Mouse (Mus musculus): ENCODE data around the gene Fam189a2. TPM values are rescaled to one million over a fixed set of nuclear protein-coding genes. Genes with fewer than 3 reads are reported as not detected.

Gene Fam189a2
- total RNA-seq, 4 experiments from 2014 or later, result 9.2 to 12.1 (median 9.6) TPM

- DNase-seq (ENCODE audit: low spot score in 2 of 2), result no peak
These were observed 84.7 kb downstream of the Fam189a2 start for GRCm38 (mm10) chr19:23946026-23946685.

- no peak for DNase-seq (ENCODE audit: low spot score in 2 of 2)
These were observed 87.9 kb downstream of the Fam189a2 start for GRCm38 (mm10) chr19:23942886-23943285.

- DNase-seq (ENCODE audit: low spot score in 2 of 2), result no peak
These were observed 89.3 kb downstream of the Fam189a2 start for GRCm38 (mm10) chr19:23941422-23941949.

GRCm38 (mm10) chr19:23930826-23931225 is 100.0 kb downstream of the Fam189a2 start:
- peak in 1 of 2 experiments; percentile 71 for DNase-seq (ENCODE audit: low spot score in 2 of 2)

GRCm38 (mm10) chr19:23925541-23925940 is 105.3 kb downstream of the Fam189a2 start:
- DNase-seq (ENCODE audit: low spot score in 2 of 2), result no peak

GRCm38 (mm10) chr19:23924791-23925190 is 106.0 kb downstream of the Fam189a2 start:
- no peak for DNase-seq (ENCODE audit: low spot score in 2 of 2)

DNA sequence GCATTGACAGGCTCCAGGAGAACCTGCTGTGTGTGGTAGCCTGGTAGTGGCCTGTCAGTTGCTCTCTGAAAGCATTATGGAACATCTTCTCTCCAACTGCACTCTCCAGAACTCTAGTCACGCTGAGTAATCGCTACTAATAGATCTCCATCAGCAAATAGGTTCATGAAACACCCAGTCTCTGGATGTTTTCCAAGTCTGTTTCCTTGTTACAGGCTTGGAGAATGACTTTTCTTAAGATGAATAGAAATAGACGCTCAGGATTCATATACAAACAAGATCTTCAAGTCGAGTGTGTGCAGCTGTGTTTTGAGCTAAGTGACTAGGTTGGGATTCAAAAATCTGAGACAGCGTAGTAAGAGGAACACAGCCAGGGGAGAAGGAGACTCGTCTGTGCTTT is 106.8 kb downstream of the Fam189a2 start:
- no peak for DNase-seq (ENCODE audit: low spot score in 2 of 2)

Other genes starting within 250 kb of the Fam189a2 start
- 10 to 100 TPM; 22.2 to 25.1 (median 23.3) TPM for gene Tjp2, start 194.0 kb upstream of the Fam189a2 start, total RNA-seq (2022)
- 1 to 10 TPM; 6.2 to 9.0 (median 7.8) TPM for gene Fxn, start 249.6 kb upstream of the Fam189a2 start, total RNA-seq (2022)

Data from left cerebral cortex, adult 8-10 months (tissue).